Mouse (Mus musculus): ENCODE results near the gene Ski.

- TF ChIP-seq POLR2A (IDR thresholded peaks at IDR 0.05; ENCODE audit: borderline replicate concordance, extremely low read depth, low read depth, low read length) (no peak), CTCF (IDR thresholded peaks at IDR 0.05; ENCODE audit: insufficient read depth, low read length) (no peak)
These were observed 63.9 kb downstream of the Ski start for GRCm38 (mm10) chr4:155158543-155158917.

All from lung, adult 2 months (tissue).